Mouse (Mus musculus) erythroid progenitor cell, adult 5-6 weeks (primary cell): ENCODE measurements around the gene Epb42. TPM values are rescaled to one million over a fixed set of nuclear protein-coding genes. Genes with fewer than 3 reads are reported as not detected.

Experiments used
- ATAC-seq: replicated peaks from 2 replicates; pipeline ENCODE4 v1.8.0; 2016; ENCODE audit warnings: moderate number of reproducible peaks, mild to moderate bottlenecking, moderate TSS enrichment, inconsistent platforms; ENCODE audit not compliant: poor library complexity, low FRiP score, severe bottlenecking
- total RNA-seq, 2 experiments: library from RNA; stranded (forward) in 1 of 2; stranded (reverse) in 1 of 2; fragments of 150-400 nt in 1 of 2; fragments of 186-747, 209-891 nt in 1 of 2; gene quantifications; 2 replicates each; pipeline versions ENCODE4 v1.2.3 to v1.2.4; 2015 to 2017; ENCODE audit warnings: low replicate concordance in 2 of 2

Epb42 gene
- total RNA-seq, 2 experiments from 2014 or later, result 856 to 981 TPM

DNA sequence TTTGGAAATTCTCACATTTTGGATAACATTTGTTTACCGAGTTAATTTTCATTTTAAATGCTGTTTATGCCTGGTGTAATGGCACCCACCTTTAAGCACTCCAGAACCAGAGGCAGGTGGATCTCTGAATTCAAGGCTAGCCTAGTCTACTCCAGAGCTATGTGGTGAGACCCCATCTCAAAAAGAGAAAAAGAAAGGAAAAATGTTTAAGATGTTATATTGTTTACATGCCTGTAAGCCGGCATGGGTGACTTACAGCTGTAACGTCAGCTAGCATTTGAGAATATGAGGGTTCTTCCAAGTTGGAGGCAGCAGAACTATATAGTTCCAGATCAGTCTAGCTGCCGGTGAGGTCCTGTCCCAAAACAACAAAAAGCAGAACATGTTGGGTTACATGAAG, 65.1 kb downstream of the Epb42 start:
- no peak for ATAC-seq

DNA sequence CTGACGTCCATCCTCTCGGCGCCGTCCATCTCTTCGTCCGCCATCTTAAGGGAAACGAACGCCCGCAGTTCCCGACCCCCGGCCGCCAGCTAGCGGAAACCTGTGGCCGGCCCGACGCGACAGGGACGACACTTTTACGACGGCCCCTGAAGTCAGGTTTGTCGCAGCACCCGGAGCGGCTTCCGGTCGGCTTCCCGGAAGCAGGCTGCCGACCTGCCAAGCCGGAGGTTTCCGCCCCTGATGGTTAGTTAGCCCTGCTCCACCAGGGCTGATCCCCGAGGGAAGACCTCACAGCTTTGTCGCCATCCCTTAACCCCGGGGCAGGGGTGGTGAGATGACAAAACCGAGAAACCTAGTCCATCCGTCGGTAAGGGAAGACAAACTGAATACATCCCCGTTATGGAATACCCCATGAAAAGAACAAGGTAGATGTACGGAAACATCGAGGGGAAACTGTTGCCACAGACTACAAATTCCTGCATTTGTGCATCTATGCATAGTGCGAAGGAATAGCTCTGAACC, 66.3 kb downstream of the Epb42 start, which contains the start of gene Ubr1:
Gene Ubr1, minus strand, starts transcription at position 157 of the 522 bp plus-strand sequence.
- peak; percentile 96 for ATAC-seq

DNA sequence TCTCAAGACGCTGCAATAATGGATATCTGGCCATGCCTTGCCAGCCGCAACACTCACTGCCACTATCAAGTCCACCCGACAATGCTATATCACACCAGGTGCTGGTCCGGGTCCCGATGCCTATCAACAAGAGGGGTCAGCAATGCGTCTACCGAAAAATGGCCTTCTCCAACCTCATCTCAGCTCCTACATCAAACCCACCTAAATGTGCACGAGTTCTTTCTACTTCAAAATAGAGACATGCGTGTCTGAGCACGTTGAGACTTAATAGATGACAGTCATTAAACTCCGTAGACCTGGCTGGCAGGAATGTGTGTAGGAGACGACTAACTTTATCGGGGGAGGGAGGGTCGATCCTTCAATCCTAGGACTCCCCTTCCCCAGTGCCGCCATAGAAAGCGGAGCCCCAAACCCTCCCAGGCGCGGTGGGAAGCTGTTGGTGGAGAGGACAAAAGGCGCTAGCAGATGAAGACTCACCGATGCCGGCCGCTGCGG, 66.8 kb downstream of the Epb42 start:
- peak; percentile 56 for ATAC-seq

Other genes with a start within 250 kb of the Epb42 start
- 67.0 and 68.7 TPM in 2 replicates for gene Cdan1, start 186.9 kb downstream of the Epb42 start, total RNA-seq (2015; ENCODE audit: low replicate concordance)
- 76.3 and 114 TPM in 2 replicates for gene Cdan1, start 186.9 kb downstream of the Epb42 start, total RNA-seq (2017; ENCODE audit: low replicate concordance)
- 0.72 and 1.7 TPM in 2 replicates for gene Ttbk2, start 186.5 kb downstream of the Epb42 start, total RNA-seq (2015; ENCODE audit: low replicate concordance)
- 2.4 and 3.0 TPM in 2 replicates for gene Ttbk2, start 186.5 kb downstream of the Epb42 start, total RNA-seq (2017; ENCODE audit: low replicate concordance)
- 14.4 and 32.3 TPM in 2 replicates for gene Ubr1, start 66.4 kb downstream of the Epb42 start, total RNA-seq (2015; ENCODE audit: low replicate concordance)
- 25.4 and 53.9 TPM in 2 replicates for gene Ubr1, start 66.4 kb downstream of the Epb42 start, total RNA-seq (2017; ENCODE audit: low replicate concordance)
- gene Tmem62, start 60.1 kb downstream of the Epb42 start, total RNA-seq (2015; ENCODE audit: low replicate concordance), result 3.2 and 5.0 TPM in 2 replicates
- gene Tmem62, start 60.1 kb downstream of the Epb42 start, total RNA-seq (2017; ENCODE audit: low replicate concordance), result 3.7 and 8.4 TPM in 2 replicates
- 117 and 123 TPM in 2 replicates for gene Ccndbp1, start 28.7 kb downstream of the Epb42 start, total RNA-seq (2015; ENCODE audit: low replicate concordance)
- 86.5 and 101 TPM in 2 replicates for gene Ccndbp1, start 28.7 kb downstream of the Epb42 start, total RNA-seq (2017; ENCODE audit: low replicate concordance)
- not detected in 2 replicates for gene Tgm5, start 48.8 kb upstream of the Epb42 start, total RNA-seq (2015; ENCODE audit: low replicate concordance)
- not detected in 2 replicates for gene Tgm5, start 48.8 kb upstream of the Epb42 start, total RNA-seq (2017; ENCODE audit: low replicate concordance)
- gene Tgm7, start 72.7 kb upstream of the Epb42 start, total RNA-seq (2015; ENCODE audit: low replicate concordance), result not detected in 2 replicates
- not detected in 2 replicates for gene Tgm7, start 72.7 kb upstream of the Epb42 start, total RNA-seq (2017; ENCODE audit: low replicate concordance)
- 8.0 and 22.7 TPM in 2 replicates for gene Adal, start 103.4 kb upstream of the Epb42 start, total RNA-seq (2015; ENCODE audit: low replicate concordance)
- 9.4 and 10.9 TPM in 2 replicates for gene Adal, start 103.4 kb upstream of the Epb42 start, total RNA-seq (2017; ENCODE audit: low replicate concordance)
- 1.4 and 5.0 TPM in 2 replicates for gene Lcmt2, start 103.6 kb upstream of the Epb42 start, total RNA-seq (2015; ENCODE audit: low replicate concordance)
- 3.0 and 3.1 TPM in 2 replicates for gene Lcmt2, start 103.6 kb upstream of the Epb42 start, total RNA-seq (2017; ENCODE audit: low replicate concordance)
- gene Tubgcp4, start 133.6 kb upstream of the Epb42 start, total RNA-seq (2015; ENCODE audit: low replicate concordance), result 65.0 and 76.4 TPM in 2 replicates
- 47.6 and 50.1 TPM in 2 replicates for gene Tubgcp4, start 133.6 kb upstream of the Epb42 start, total RNA-seq (2017; ENCODE audit: low replicate concordance)
- gene Zscan29, start 134.1 kb upstream of the Epb42 start, total RNA-seq (2015; ENCODE audit: low replicate concordance), result 14.3 and 17.3 TPM in 2 replicates
- 12.0 and 18.1 TPM in 2 replicates for gene Zscan29, start 134.1 kb upstream of the Epb42 start, total RNA-seq (2017; ENCODE audit: low replicate concordance)
- 42.8 and 53.0 TPM in 2 replicates for gene Trp53bp1, start 234.3 kb upstream of the Epb42 start, total RNA-seq (2015; ENCODE audit: low replicate concordance)
- 78.3 and 98.6 TPM in 2 replicates for gene Trp53bp1, start 234.3 kb upstream of the Epb42 start, total RNA-seq (2017; ENCODE audit: low replicate concordance)